Mouse (Mus musculus) heart, embryonic 13.5 days (tissue): Measurements from ENCODE around the gene Ppp4r1. TPM values are rescaled to one million over a fixed set of nuclear protein-coding genes. Genes with fewer than 3 reads are reported as not detected.

Experiments
- ATAC-seq: fragments of 200-750 bp; cut with Nextera tagmentation; 2 replicates; pipeline ENCODE4 v1.8.0; 2017; ENCODE audit warnings: moderate TSS enrichment; ENCODE audit not compliant: insufficient number of reproducible peaks, low FRiP score, low TSS enrichment; ENCODE audit errors: extremely low read depth
- H3K27ac ChIP-seq: fragments of 300-500 bp; sonication (generic); replicated peaks from 2 replicates; pipeline ENCODE4 v1.5.1; 2015; ENCODE audit warnings: moderate library complexity, mild to moderate bottlenecking, inconsistent platforms
- H3K27me3 ChIP-seq: fragments of 300-500 bp; sonication (generic); replicated peaks from 2 replicates; pipeline ENCODE4 v1.6.1; 2015; ENCODE audit warnings: mild to moderate bottlenecking, inconsistent platforms
- H3K36me3 ChIP-seq: fragments of 300-500 bp; sonication (generic); 2 replicates; pipeline ENCODE4 v1.6.1; 2015; ENCODE audit warnings: mild to moderate bottlenecking, inconsistent platforms
- H3K4me1 ChIP-seq: fragments of 300-500 bp; sonication (generic); 2 replicates; pipeline ENCODE4 v1.6.1; 2015; ENCODE audit warnings: inconsistent platforms
- H3K4me2 ChIP-seq: fragments of 300-500 bp; sonication (generic); 2 replicates; pipeline ENCODE4 v1.6.1; 2015; ENCODE audit warnings: inconsistent platforms, mild to moderate bottlenecking, moderate library complexity
- H3K4me3 ChIP-seq: fragments of 300-500 bp; sonication (generic); 2 replicates; pipeline ENCODE4 v1.5.1; 2015; ENCODE audit warnings: moderate library complexity, mild to moderate bottlenecking, inconsistent platforms
- H3K9ac ChIP-seq: fragments of 300-500 bp; sonication (generic); 2 replicates; pipeline ENCODE4 v1.6.1; 2015; ENCODE audit warnings: inconsistent platforms, mild to moderate bottlenecking, moderate library complexity
- H3K9me3 ChIP-seq: fragments of 300-500 bp; sonication (generic); 2 replicates; pipeline ENCODE4 v1.6.1; 2016; ENCODE audit warnings: inconsistent platforms
- WGBS: fragments of 180-500 bp; shearing (Covaris S2); methylation state at CpG from one replicate; pipeline ENCODE4 v1.1.7; 2015; ENCODE audit warnings: mixed read lengths; 5-methylcytosine and 5-hydroxymethylcytosine counted together
- polyA plus RNA-seq: library from polyadenylated mRNA; unstranded; fragments of >200 nt; fragmentation: Nextera tagmentation; extraction: Ambion mirVana; gene quantifications from 2 replicates; pipeline ENCODE4 v1.2.1, GENCODE M21; 2015

Ppp4r1 gene
- polyA plus RNA-seq, 1 experiment from 2014 or later, result 28.1 TPM

- Histone ChIP-seq H3K27me3 (no peaks in the 10 kb centered on the region), H3K4me2 (no peak overlapping the region), H3K9ac (no peak overlapping the region), H3K27ac (no peak overlapping the region), H3K9me3 (no peaks in the 10 kb centered on the region), H3K4me3 (no peak overlapping the region), H3K4me1 (peaks cover 43% of the 10 kb centered on the region), H3K36me3 (peaks cover 30% of the 10 kb centered on the region)
- no peak for ATAC-seq
- 88% methylated on average over 2 of the region's 2 CpGs for WGBS
Measured at GRCm38 (mm10) chr17:65791161-65791560, 8.8 kb downstream of the Ppp4r1 start.

GRCm38 (mm10) chr17:65793307-65793930 lies 11.0 kb downstream of the Ppp4r1 start:
- Histone ChIP-seq H3K9ac (no peak overlapping the region), H3K36me3 (peaks cover 14% of the 10 kb centered on the region; the same call in 1 of the 2 replicates), H3K27ac (no peak overlapping the region), H3K27me3 (no peaks in the 10 kb centered on the region), H3K9me3 (no peaks in the 10 kb centered on the region), H3K4me3 (no peak overlapping the region), H3K4me2 (no peak overlapping the region), H3K4me1 (peaks cover 27% of the 10 kb centered on the region)
- no peak for ATAC-seq
- WGBS, result 92% methylated on average over 12 of the region's 12 CpGs

DNA sequence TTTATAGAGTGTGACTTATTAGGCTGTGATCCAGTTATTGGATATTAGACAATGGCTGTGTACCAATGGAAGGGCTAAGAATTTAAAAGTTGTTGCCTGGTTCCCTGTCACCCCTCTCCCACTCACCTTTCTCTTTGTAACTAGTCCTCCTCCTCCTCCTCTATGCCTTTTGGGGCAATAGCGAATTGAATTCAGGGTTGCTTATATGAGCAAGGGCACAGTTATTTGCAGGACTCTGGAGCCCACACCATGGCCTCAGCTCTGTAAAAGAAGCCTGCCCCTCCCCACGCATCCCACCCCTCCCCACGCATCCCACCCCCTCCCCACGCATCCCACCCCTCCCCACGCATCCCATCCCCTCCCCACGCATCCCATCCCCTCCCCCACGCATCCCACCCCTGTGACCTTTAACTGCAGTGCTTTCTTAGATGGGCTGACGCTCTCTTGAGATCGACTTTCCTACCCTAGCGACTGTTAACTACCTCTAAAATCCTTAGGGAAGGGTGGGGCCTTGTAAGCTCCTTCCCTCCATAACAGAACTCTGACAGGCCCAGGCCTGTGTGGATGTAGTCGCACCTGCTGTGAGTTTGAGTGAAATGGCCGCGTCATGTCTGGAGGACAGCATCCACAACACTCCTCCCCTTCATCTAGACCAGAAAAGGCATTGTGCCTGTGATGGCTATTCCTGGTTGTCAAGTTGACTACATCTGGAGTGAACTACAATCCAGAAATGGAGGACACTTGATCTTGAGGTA lies 11.9 kb downstream of the Ppp4r1 start:
- no peak overlapping the region for H3K9ac ChIP-seq
- H3K4me2 ChIP-seq, result no peak overlapping the region
- no peaks in the 10 kb centered on the region for H3K27me3 ChIP-seq
- H3K4me1 ChIP-seq, result peaks cover 26% of the 10 kb centered on the region
- WGBS, result 83% methylated on average over 12 of the region's 13 CpGs
- ATAC-seq, result no peak
- H3K9me3 ChIP-seq, result no peaks in the 10 kb centered on the region
- peaks cover 14% of the 10 kb centered on the region; the same call in 1 of the 2 replicates for H3K36me3 ChIP-seq
- H3K4me3 ChIP-seq, result no peak overlapping the region
- no peak overlapping the region for H3K27ac ChIP-seq

GRCm38 (mm10) chr17:65796056-65796455 lies 13.7 kb downstream of the Ppp4r1 start:
- H3K9ac ChIP-seq, result no peak overlapping the region
- no peak overlapping the region for H3K4me2 ChIP-seq
- H3K9me3 ChIP-seq, result no peaks in the 10 kb centered on the region
- no peak overlapping the region for H3K27ac ChIP-seq
- 61% methylated on average over 7 of the region's 7 CpGs for WGBS
- H3K36me3 ChIP-seq, result peaks cover 10% of the 10 kb centered on the region; the same call in 1 of the 2 replicates
- H3K4me3 ChIP-seq, result no peak overlapping the region
- no peak for ATAC-seq
- H3K27me3 ChIP-seq, result no peaks in the 10 kb centered on the region
- peaks cover 35% of the 10 kb centered on the region for H3K4me1 ChIP-seq

DNA sequence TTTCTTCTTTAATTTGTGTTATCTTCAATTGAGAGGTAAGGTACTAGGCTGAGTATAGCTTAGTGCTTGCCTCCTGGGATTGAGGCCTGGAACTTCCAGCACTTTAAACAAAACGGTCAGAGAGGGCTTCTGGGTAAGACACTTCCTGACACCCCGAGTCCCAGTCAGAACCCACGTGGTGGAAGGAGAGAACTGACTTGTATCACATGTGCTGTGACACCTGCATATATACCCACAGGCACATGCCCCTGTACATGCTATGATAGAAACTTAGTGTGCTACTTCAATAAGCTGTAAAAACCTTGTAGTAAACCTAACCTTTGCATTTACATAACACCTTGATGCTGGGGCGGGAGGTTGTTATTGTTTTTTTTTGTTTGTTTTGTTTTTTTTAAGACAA lies 16.1 kb downstream of the Ppp4r1 start:
- Histone ChIP-seq H3K9me3 (no peaks in the 10 kb centered on the region), H3K9ac (no peak overlapping the region), H3K4me3 (no peak overlapping the region), H3K36me3 (peaks cover 14% of the 10 kb centered on the region), H3K4me2 (no peak overlapping the region), H3K27ac (no peak overlapping the region), H3K27me3 (no peaks in the 10 kb centered on the region), H3K4me1 (peaks cover 38% of the 10 kb centered on the region)
- WGBS, result 52% methylated on average over 4 of the region's 4 CpGs
- ATAC-seq, result no peak

- Histone ChIP-seq H3K36me3 (peaks cover 20% of the 10 kb centered on the region), H3K4me2 (no peak overlapping the region; the same call in 1 of the 2 replicates), H3K4me1 (peaks cover 38% of the 10 kb centered on the region), H3K4me3 (no peak overlapping the region), H3K9me3 (no peaks in the 10 kb centered on the region), H3K27ac (no peak overlapping the region), H3K27me3 (no peaks in the 10 kb centered on the region), H3K9ac (no peak overlapping the region)
- WGBS, result 53% methylated on average over 1 of the region's 1 CpGs
- ATAC-seq, result no peak
Measured at GRCm38 (mm10) chr17:65799353-65799752, 17.0 kb downstream of the Ppp4r1 start.

- H3K27ac ChIP-seq, result no peak overlapping the region
- no peaks in the 10 kb centered on the region for H3K9me3 ChIP-seq
- WGBS, result 92% methylated on average over 6 of the region's 6 CpGs
Measured at GRCm38 (mm10) chr17:65800451-65800850, 18.1 kb downstream of the Ppp4r1 start.

GRCm38 (mm10) chr17:65802026-65802425 lies 19.7 kb downstream of the Ppp4r1 start:
- 67% methylated on average over 4 of the region's 4 CpGs for WGBS
- no peak overlapping the region for H3K4me2 ChIP-seq
- no peak overlapping the region for H3K27ac ChIP-seq
- peaks cover 19% of the 10 kb centered on the region for H3K36me3 ChIP-seq
- peaks cover 33% of the 10 kb centered on the region for H3K4me1 ChIP-seq
- ATAC-seq, result no peak
- H3K9ac ChIP-seq, result no peak overlapping the region
- H3K4me3 ChIP-seq, result no peak overlapping the region
- no peaks in the 10 kb centered on the region for H3K27me3 ChIP-seq
- no peaks in the 10 kb centered on the region for H3K9me3 ChIP-seq

More at GRCm38 (mm10) chr17:65800451-65800850, 18.1 kb downstream of the Ppp4r1 start:
- Histone ChIP-seq H3K27me3 (no peaks in the 10 kb centered on the region), H3K36me3 (peaks cover 17% of the 10 kb centered on the region), H3K9ac (no peak overlapping the region), H3K4me3 (no peak overlapping the region), H3K4me1 (peaks cover 38% of the 10 kb centered on the region), H3K4me2 (no peak overlapping the region)
- no peak for ATAC-seq

- Histone ChIP-seq H3K4me2 (no peak overlapping the region), H3K9me3 (no peaks in the 10 kb centered on the region), H3K36me3 (peaks cover 43% of the 10 kb centered on the region), H3K27me3 (no peaks in the 10 kb centered on the region), H3K4me1 (peaks cover 11% of the 10 kb centered on the region), H3K4me3 (no peak overlapping the region), H3K27ac (0 out of 2 replicates have a peak overlapping the region, but pooled peaks have one; percentile 9), H3K9ac (no peak overlapping the region)
- ATAC-seq, result no peak
- WGBS, result 70% methylated on average over 4 of the region's 4 CpGs
Measured at GRCm38 (mm10) chr17:65805966-65806365, 23.6 kb downstream of the Ppp4r1 start.

- ATAC-seq, result no peak
- Histone ChIP-seq H3K4me2 (no peak overlapping the region), H3K27ac (no peak overlapping the region), H3K9ac (no peak overlapping the region), H3K27me3 (no peaks in the 10 kb centered on the region), H3K4me1 (peaks cover 11% of the 10 kb centered on the region), H3K9me3 (no peaks in the 10 kb centered on the region), H3K36me3 (peaks cover 47% of the 10 kb centered on the region), H3K4me3 (no peak overlapping the region)
- 77% methylated on average over 2 of the region's 2 CpGs for WGBS
Measured at GRCm38 (mm10) chr17:65806416-65806815, 24.0 kb downstream of the Ppp4r1 start.

GRCm38 (mm10) chr17:65811032-65811431 lies 28.7 kb downstream of the Ppp4r1 start:
- H3K4me1 ChIP-seq, result no peaks in the 10 kb centered on the region
- H3K9me3 ChIP-seq, result no peaks in the 10 kb centered on the region
- no peak overlapping the region for H3K27ac ChIP-seq
- H3K4me2 ChIP-seq, result no peak overlapping the region
- no peak for ATAC-seq
- no peak overlapping the region for H3K4me3 ChIP-seq
- no peaks in the 10 kb centered on the region for H3K27me3 ChIP-seq
- peaks cover 76% of the 10 kb centered on the region for H3K36me3 ChIP-seq
- WGBS, result 89% methylated on average over 5 of the region's 5 CpGs
- H3K9ac ChIP-seq, result no peak overlapping the region
